Mouse (Mus musculus): ENCODE data around the gene Unc5a. TPM values are rescaled to one million over a fixed set of nuclear protein-coding genes. Genes with fewer than 3 reads are reported as not detected.

The Unc5a gene
- total RNA-seq, 1 experiment, result 0.31 TPM

DNA sequence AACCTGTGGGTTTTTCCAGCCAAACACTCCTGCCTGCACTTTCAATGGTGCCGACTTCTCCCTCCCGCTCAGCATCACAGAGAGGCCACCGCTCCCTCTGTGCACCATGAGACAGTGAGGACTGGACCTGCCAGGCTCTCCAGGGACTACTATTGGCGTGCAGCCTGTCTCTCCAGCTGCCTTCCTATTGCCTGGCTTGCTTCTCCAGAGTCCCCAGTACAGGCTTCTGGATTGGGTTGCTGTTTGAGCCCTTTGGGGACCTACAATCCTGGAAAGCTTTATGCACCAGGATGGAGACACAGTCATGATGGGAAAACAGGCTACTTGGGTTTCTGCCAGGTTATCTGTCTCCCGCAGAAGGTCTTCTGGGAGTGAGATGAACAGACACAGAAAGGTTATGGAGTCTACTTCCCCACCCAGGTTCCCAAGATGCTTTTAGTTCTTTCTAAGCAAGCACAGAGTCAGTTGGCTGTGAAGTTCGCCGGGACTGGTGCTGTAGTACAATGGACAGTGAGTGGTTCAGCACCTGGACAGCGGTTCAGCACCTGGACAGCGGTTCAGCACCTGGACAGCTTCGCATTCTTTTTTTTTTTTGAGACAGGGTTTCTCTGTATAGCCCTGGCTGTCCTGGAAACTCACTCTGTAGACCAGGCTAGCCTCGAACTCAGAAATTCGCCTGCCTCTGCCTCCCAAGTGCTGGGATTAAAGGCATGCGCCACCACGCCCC lies 21.5 kb downstream of the Unc5a start:
- in situ Hi-C loops (cut with MboI; ENCODE audit: low sequenced_read_pairs in 2 of 2, unreplicated experiment in 2 of 2), result no loop called here
- H3K9ac ChIP-seq (ENCODE audit: insufficient read depth, low read depth, low read length, poor library complexity, severe bottlenecking), result no peak overlapping the region
- no peaks in the 10 kb centered on the region for H3K36me3 ChIP-seq (ENCODE audit: control insufficient read depth, insufficient read depth, low read length, poor library complexity, severe bottlenecking)
- H3K9me3 ChIP-seq (ENCODE audit: control insufficient read depth, insufficient read depth, low read depth, low read length), result no peaks in the 10 kb centered on the region
- DNase-seq (ENCODE audit: low read depth, low spot score), result peak; percentile 58
- H3K27ac ChIP-seq (ENCODE audit: insufficient read depth, low read depth, low read length, poor library complexity, severe bottlenecking), result no peak overlapping the region
- H3K4me3 ChIP-seq (ENCODE audit: insufficient read depth in 1 of 2, low read depth in 1 of 2, low read length in 2 of 2, poor library complexity in 1 of 2, severe bottlenecking in 1 of 2), result no peak overlapping the region
- TF ChIP-seq ZC3H11A (IDR thresholded peaks at IDR 0.05; ENCODE audit: borderline replicate concordance, low read depth, low read length) (no peak), CHD2 (IDR thresholded peaks at IDR 0.05; ENCODE audit: low read depth, low read length) (no peak), ZNF384 (IDR thresholded peaks at IDR 0.05; ENCODE audit: low read depth, low read length) (peak; percentile 99), HCFC1 (IDR thresholded peaks at IDR 0.05; ENCODE audit: borderline replicate concordance, insufficient read depth, low read length) (no peak)
- no peaks in the 10 kb centered on the region for H3K4me1 ChIP-seq (ENCODE audit: control insufficient read depth in 2 of 2, insufficient read depth in 2 of 2, low read length in 2 of 2, poor library complexity in 1 of 2)

DNA sequence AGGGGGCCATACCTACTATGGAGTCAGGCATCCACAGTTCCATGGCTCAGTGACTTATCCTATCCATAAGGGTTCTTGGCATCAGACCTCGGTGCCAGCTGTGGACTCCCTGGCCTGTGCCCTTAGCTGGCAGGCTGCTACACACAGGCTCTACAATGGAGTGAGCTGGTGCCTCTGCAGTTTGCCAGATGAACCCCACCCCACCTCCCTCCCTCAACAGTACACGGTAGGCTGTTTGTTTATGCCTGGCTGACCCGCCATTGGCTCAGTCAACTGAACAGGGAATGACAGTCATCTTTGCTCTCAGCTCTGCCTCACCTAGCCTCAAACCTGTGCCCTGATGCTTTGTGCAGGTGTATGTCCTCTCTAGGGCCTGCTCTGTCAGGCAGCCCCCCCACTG lies 26.3 kb downstream of the Unc5a start:
- DNase-seq (ENCODE audit: low read depth, low spot score), result no peak
- no peak overlapping the region for H3K4me3 ChIP-seq (ENCODE audit: insufficient read depth in 1 of 2, low read depth in 1 of 2, low read length in 2 of 2, poor library complexity in 1 of 2, severe bottlenecking in 1 of 2)
- no peaks in the 10 kb centered on the region for H3K36me3 ChIP-seq (ENCODE audit: control insufficient read depth, insufficient read depth, low read length, poor library complexity, severe bottlenecking)
- H3K27ac ChIP-seq (ENCODE audit: insufficient read depth, low read depth, low read length, poor library complexity, severe bottlenecking), result no peak overlapping the region
- no peaks in the 10 kb centered on the region for H3K9me3 ChIP-seq (ENCODE audit: control insufficient read depth, insufficient read depth, low read depth, low read length)
- no peak overlapping the region for H3K9ac ChIP-seq (ENCODE audit: insufficient read depth, low read depth, low read length, poor library complexity, severe bottlenecking)
- H3K4me1 ChIP-seq (ENCODE audit: control insufficient read depth in 2 of 2, insufficient read depth in 2 of 2, low read length in 2 of 2, poor library complexity in 1 of 2), result no peaks in the 10 kb centered on the region
- in situ Hi-C loops (cut with MboI; ENCODE audit: low sequenced_read_pairs in 2 of 2, unreplicated experiment in 2 of 2), result no loop called here
- TF ChIP-seq ZNF384 (IDR thresholded peaks at IDR 0.05; ENCODE audit: low read depth, low read length) (no peak), ZC3H11A (IDR thresholded peaks at IDR 0.05; ENCODE audit: borderline replicate concordance, low read depth, low read length) (no peak), CHD2 (IDR thresholded peaks at IDR 0.05; ENCODE audit: low read depth, low read length) (no peak), MAFK (IDR thresholded peaks at IDR 0.05; ENCODE audit: insufficient read depth, low read depth, low read length) (no peak), HCFC1 (IDR thresholded peaks at IDR 0.05; ENCODE audit: borderline replicate concordance, insufficient read depth, low read length) (no peak)

DNA sequence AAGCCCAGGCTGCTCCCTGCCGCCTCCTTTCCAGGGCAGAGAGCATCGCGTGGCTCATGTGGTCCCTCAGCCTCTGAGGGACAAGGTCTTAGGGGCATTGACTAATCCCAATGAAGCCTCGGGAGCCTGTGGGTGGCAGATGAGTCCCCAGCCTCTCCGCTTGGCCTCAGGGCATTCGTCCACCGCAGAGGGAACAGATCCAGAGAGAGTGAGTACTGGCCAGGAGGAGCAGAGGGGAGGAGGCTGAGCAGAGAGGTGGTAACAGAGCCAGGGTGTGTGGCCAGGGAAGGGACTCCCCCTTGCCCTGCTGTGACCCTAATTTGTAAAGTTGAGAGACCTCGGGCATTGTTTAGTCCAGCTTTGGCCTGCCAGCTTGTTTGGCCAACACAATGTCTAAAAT lies 29.6 kb downstream of the Unc5a start:
- in situ Hi-C loops (cut with MboI; ENCODE audit: low sequenced_read_pairs in 2 of 2, unreplicated experiment in 2 of 2), result no loop called here
- no peak for DNase-seq (ENCODE audit: low read depth, low spot score)
- no peak overlapping the region for H3K27ac ChIP-seq (ENCODE audit: insufficient read depth, low read depth, low read length, poor library complexity, severe bottlenecking)
- H3K4me1 ChIP-seq (ENCODE audit: control insufficient read depth in 2 of 2, insufficient read depth in 2 of 2, low read length in 2 of 2, poor library complexity in 1 of 2), result no peaks in the 10 kb centered on the region
- H3K36me3 ChIP-seq (ENCODE audit: control insufficient read depth, insufficient read depth, low read length, poor library complexity, severe bottlenecking), result no peaks in the 10 kb centered on the region
- H3K9ac ChIP-seq (ENCODE audit: insufficient read depth, low read depth, low read length, poor library complexity, severe bottlenecking), result no peak overlapping the region
- TF ChIP-seq ZC3H11A (IDR thresholded peaks at IDR 0.05; ENCODE audit: borderline replicate concordance, low read depth, low read length), result no peak
- no peak for TF ChIP-seq CHD2 (IDR thresholded peaks at IDR 0.05; ENCODE audit: low read depth, low read length)
- TF ChIP-seq ZNF384 (IDR thresholded peaks at IDR 0.05; ENCODE audit: low read depth, low read length), result no peak
- TF ChIP-seq MAFK (IDR thresholded peaks at IDR 0.05; ENCODE audit: insufficient read depth, low read depth, low read length), result no peak
- TF ChIP-seq HCFC1 (IDR thresholded peaks at IDR 0.05; ENCODE audit: borderline replicate concordance, insufficient read depth, low read length), result no peak
- no peak overlapping the region for H3K4me3 ChIP-seq (ENCODE audit: insufficient read depth in 1 of 2, low read depth in 1 of 2, low read length in 2 of 2, poor library complexity in 1 of 2, severe bottlenecking in 1 of 2)
- no peaks in the 10 kb centered on the region for H3K9me3 ChIP-seq (ENCODE audit: control insufficient read depth, insufficient read depth, low read depth, low read length)

DNA sequence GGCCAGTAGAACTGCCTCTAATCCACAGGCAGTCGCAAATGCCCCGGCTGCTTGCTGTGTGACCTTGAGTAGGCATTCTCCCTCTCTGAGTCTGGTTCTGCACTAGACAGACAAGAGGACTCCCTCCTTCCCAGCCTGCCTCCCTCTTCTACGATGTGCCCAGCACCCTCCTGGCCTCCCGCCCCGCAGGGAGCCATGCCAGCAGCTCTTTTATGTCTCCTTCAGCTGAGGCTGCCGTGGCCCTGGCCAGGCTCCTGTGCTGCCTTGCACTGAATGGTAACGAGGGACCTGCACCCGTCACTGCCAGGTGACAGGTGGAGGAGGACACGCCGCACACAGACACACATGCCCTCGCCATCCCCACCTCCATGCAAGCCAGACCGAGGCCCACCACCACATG lies 31.7 kb downstream of the Unc5a start:
- Histone ChIP-seq H3K9me3 (ENCODE audit: control insufficient read depth, insufficient read depth, low read depth, low read length) (no peaks in the 10 kb centered on the region), H3K27ac (ENCODE audit: insufficient read depth, low read depth, low read length, poor library complexity, severe bottlenecking) (no peak overlapping the region), H3K36me3 (ENCODE audit: control insufficient read depth, insufficient read depth, low read length, poor library complexity, severe bottlenecking) (no peaks in the 10 kb centered on the region), H3K4me3 (ENCODE audit: insufficient read depth in 1 of 2, low read depth in 1 of 2, low read length in 2 of 2, poor library complexity in 1 of 2, severe bottlenecking in 1 of 2) (no peak overlapping the region), H3K9ac (ENCODE audit: insufficient read depth, low read depth, low read length, poor library complexity, severe bottlenecking) (no peak overlapping the region), H3K4me1 (ENCODE audit: control insufficient read depth in 2 of 2, insufficient read depth in 2 of 2, low read length in 2 of 2, poor library complexity in 1 of 2) (no peaks in the 10 kb centered on the region)
- in situ Hi-C loops (cut with MboI; ENCODE audit: low sequenced_read_pairs in 2 of 2, unreplicated experiment in 2 of 2), result no loop called here
- no peak for DNase-seq (ENCODE audit: low read depth, low spot score)
- TF ChIP-seq HCFC1 (IDR thresholded peaks at IDR 0.05; ENCODE audit: borderline replicate concordance, insufficient read depth, low read length) (no peak), ZC3H11A (IDR thresholded peaks at IDR 0.05; ENCODE audit: borderline replicate concordance, low read depth, low read length) (no peak), CHD2 (IDR thresholded peaks at IDR 0.05; ENCODE audit: low read depth, low read length) (no peak), MAFK (IDR thresholded peaks at IDR 0.05; ENCODE audit: insufficient read depth, low read depth, low read length) (no peak), ZNF384 (IDR thresholded peaks at IDR 0.05; ENCODE audit: low read depth, low read length) (no peak)
